Mouse (Mus musculus) thymus, adult 2 months (tissue): Measurements from ENCODE around the gene Tnfsf13b.

Experiments
- CTCF ChIP-seq: fragments of 200-500 bp; IDR thresholded peaks from 2 replicates; pipeline ENCODE4 v1.5.1; 2012; ENCODE audit warnings: mild to moderate bottlenecking, control low read depth, low read length, moderate library complexity, borderline replicate concordance; ENCODE audit not compliant: control insufficient read depth, poor library complexity, insufficient read depth; ENCODE audit errors: extremely low read depth
- POLR2A ChIP-seq: fragments of 200-500 bp; IDR thresholded peaks from 2 replicates; pipeline ENCODE4 v1.6.1; 2012; ENCODE audit warnings: mild to moderate bottlenecking, low read length, control low read depth, moderate library complexity; ENCODE audit not compliant: control insufficient read depth, poor library complexity, insufficient read depth; ENCODE audit errors: extremely low read depth

DNA sequence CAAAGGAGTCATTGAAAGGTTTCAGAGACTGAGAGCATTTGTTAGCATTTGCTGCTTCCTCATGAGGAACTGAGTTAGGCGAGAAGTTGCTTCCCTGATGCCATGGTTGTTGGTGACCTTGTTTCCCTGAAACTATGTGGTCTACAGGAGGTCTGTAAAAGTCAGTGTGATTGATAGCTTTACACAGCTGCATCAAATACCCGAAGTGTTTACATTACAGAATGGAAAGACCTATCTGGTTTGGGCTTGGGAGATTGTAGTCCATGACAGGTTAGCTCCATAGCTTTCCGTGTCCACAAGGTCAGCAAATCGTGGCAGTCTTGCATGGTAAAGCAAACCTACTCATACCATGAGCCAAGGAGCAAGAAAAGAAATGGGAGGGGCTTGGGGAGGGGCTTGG, 47.9 kb upstream of the Tnfsf13b start:
- TF ChIP-seq POLR2A: no peak
- TF ChIP-seq CTCF: no peak
